Mouse (Mus musculus) cortical plate, adult 2 months (tissue): ENCODE measurements around the gene Polr2c. TPM values are rescaled to one million over a fixed set of nuclear protein-coding genes. Genes with fewer than 3 reads are reported as not detected.
"Not testable (repeated sequence)": the region's sequence is repeated elsewhere in the genome, so short reads cannot be mapped to it uniquely, and the experiment has no call there.

ENCODE experiments used
- H3K27ac ChIP-seq: fragments of 200-500 bp; 2 replicates; pipeline ENCODE4 v1.5.1; 2012; ENCODE audit warnings: low read length, control low read depth, inconsistent platforms; ENCODE audit not compliant: insufficient read depth
- H3K4me1 ChIP-seq: fragments of 200-500 bp; 2 replicates; pipeline ENCODE4 v1.6.1; 2011; ENCODE audit warnings: low read length; ENCODE audit not compliant: control insufficient read depth, insufficient read depth
- H3K4me3 ChIP-seq: fragments of 200-500 bp; 2 replicates; pipeline ENCODE4 v1.5.1; 2011; ENCODE audit warnings: mild to moderate bottlenecking, low read length, control low read depth; ENCODE audit not compliant: insufficient read depth
- CTCF ChIP-seq: fragments of 200-500 bp; IDR thresholded peaks from 2 replicates; pipeline ENCODE4 v1.5.1; 2011; ENCODE audit warnings: mild to moderate bottlenecking, control low read depth, low read length; ENCODE audit not compliant: insufficient read depth; ENCODE audit errors: extremely low read depth
- POLR2A ChIP-seq: fragments of 200-500 bp; IDR thresholded peaks from 2 replicates; pipeline ENCODE4 v1.6.1; 2011; ENCODE audit warnings: mild to moderate bottlenecking, low read length, control low read depth; ENCODE audit not compliant: insufficient read depth; ENCODE audit errors: extremely low read depth
- polyA plus RNA-seq: library from polyadenylated mRNA; depleted of rRNA; stranded (reverse); fragments of >200 nt; gene quantifications from 2 replicates; pipeline ENCODE4 v1.2.3, GENCODE M21; 2012

The Polr2c gene
- polyA plus RNA-seq, 1 experiment = 108 TPM

GRCm38 (mm10) chr8:94837662-94838574, 19.3 kb upstream of the Polr2c start, which contains the start of the genes Coq9 and Ciapin1:
TSS of gene Coq9 (plus strand) at chr8:94838321.
TSS of gene Ciapin1 (minus strand) at chr8:94838358.
- Histone ChIP-seq H3K27ac (peak within 1 kb of the TSS; percentile 98), H3K4me3 (peak within 1 kb of the TSS; percentile 95), H3K4me1 (peaks cover 8% of the 10 kb centered on the region)
- TF ChIP-seq POLR2A (peak; percentile 84), CTCF (no peak)

GRCm38 (mm10) chr8:94838600-94838999, 18.6 kb upstream of the Polr2c start:
- TF ChIP-seq CTCF (no peak), POLR2A (peak; percentile 51; the same call in 1 of the 2 replicates)
- Histone ChIP-seq H3K4me3 (peak overlapping the region; percentile 95), H3K27ac (peak overlapping the region; percentile 98), H3K4me1 (peaks cover 7% of the 10 kb centered on the region)

GRCm38 (mm10) chr8:94841183-94841582, 16.1 kb upstream of the Polr2c start:
- TF ChIP-seq POLR2A = no peak
- TF ChIP-seq CTCF = no peak

GRCm38 (mm10) chr8:94850049-94850448, 7.2 kb upstream of the Polr2c start:
- Histone ChIP-seq H3K4me3 (no peak overlapping the region), H3K27ac (no peak overlapping the region), H3K4me1 (no peaks in the 10 kb centered on the region)
- TF ChIP-seq POLR2A (no peak), CTCF (no peak)

More at GRCm38 (mm10) chr8:94841183-94841582, 16.1 kb upstream of the Polr2c start:
- no peak overlapping the region for H3K27ac ChIP-seq
- H3K4me3 ChIP-seq = no peak overlapping the region
- H3K4me1 ChIP-seq = peaks cover 6% of the 10 kb centered on the region

- not testable (repeated sequence) for H3K4me1 ChIP-seq, H3K4me3 ChIP-seq, H3K27ac ChIP-seq
Observed at GRCm38 (mm10) chr8:94854761-94855160, 2.5 kb upstream of the Polr2c start.

GRCm38 (mm10) chr8:94857011-94857345, 272 bp upstream of the Polr2c start:
- Histone ChIP-seq H3K4me1 (peaks cover 5% of the 10 kb centered on the region), H3K4me3 (no peak overlapping the region; the same call in 1 of the 2 replicates), H3K27ac (no peak overlapping the region)
- TF ChIP-seq CTCF (no peak), POLR2A (no peak)

GRCm38 (mm10) chr8:94861352-94861910, 4.2 kb downstream of the Polr2c start:
- H3K4me1 ChIP-seq = peaks cover 5% of the 10 kb centered on the region
- TF ChIP-seq POLR2A (no peak), CTCF (peak; percentile 66)
- no peak overlapping the region for H3K4me3 ChIP-seq
- no peak overlapping the region for H3K27ac ChIP-seq

GRCm38 (mm10) chr8:94862487-94863220, 5.4 kb downstream of the Polr2c start:
- peaks cover 5% of the 10 kb centered on the region for H3K4me1 ChIP-seq
- TF ChIP-seq CTCF (no peak), POLR2A (no peak)
- H3K27ac ChIP-seq = no peak overlapping the region
- H3K4me3 ChIP-seq = no peak overlapping the region

GRCm38 (mm10) chr8:94863897-94864673, 6.8 kb downstream of the Polr2c start:
- H3K4me3 ChIP-seq = no peak overlapping the region
- H3K27ac ChIP-seq = no peak overlapping the region
- TF ChIP-seq CTCF = no peak
- no peak for TF ChIP-seq POLR2A
- peaks cover 3% of the 10 kb centered on the region for H3K4me1 ChIP-seq
